Mouse (Mus musculus) hindbrain, embryonic 10.5 days (tissue): ENCODE data around the gene Hopx. TPM values are rescaled to one million over a fixed set of nuclear protein-coding genes. Genes with fewer than 3 reads are reported as not detected.

Experiments used
- DNase-seq: peaks from one replicate; pipeline ENCODE4 v3.0.0-alpha.2; 2017; ENCODE audit warnings: low spot score
- H3K27ac ChIP-seq: fragments of 300-500 bp; sonication (generic); 2 replicates; pipeline ENCODE4 v1.5.1; 2016; ENCODE audit warnings: mild to moderate bottlenecking, moderate library complexity
- H3K27me3 ChIP-seq: fragments of 300-500 bp; sonication (generic); 2 replicates; pipeline ENCODE4 v1.6.1; 2016; ENCODE audit warnings: mild to moderate bottlenecking; ENCODE audit not compliant: poor library complexity, insufficient read depth, severe bottlenecking
- H3K36me3 ChIP-seq: fragments of 300-500 bp; sonication (generic); 2 replicates; pipeline ENCODE4 v1.6.1; 2016; ENCODE audit warnings: mild to moderate bottlenecking, moderate library complexity
- H3K4me1 ChIP-seq: fragments of 300-500 bp; sonication (generic); replicated peaks from 2 replicates; pipeline ENCODE4 v1.6.1; 2016; ENCODE audit warnings: mild to moderate bottlenecking
- H3K4me3 ChIP-seq: fragments of 300-500 bp; sonication (generic); 2 replicates; pipeline ENCODE4 v1.5.1; 2016; ENCODE audit warnings: mild to moderate bottlenecking, moderate library complexity
- H3K9me3 ChIP-seq: fragments of 300-500 bp; sonication (generic); 2 replicates; pipeline ENCODE4 v1.6.1; 2016; ENCODE audit warnings: mild to moderate bottlenecking, moderate library complexity
- WGBS: fragments of 180-500 bp; shearing (Covaris S2); methylation state at CpG from one replicate; pipeline ENCODE4 v1.1.7; 2016; 5-methylcytosine and 5-hydroxymethylcytosine counted together
- polyA plus RNA-seq: library from polyadenylated mRNA; unstranded; fragments of >200 nt; fragmentation: Nextera tagmentation; extraction: Ambion mirVana; gene quantifications from 2 replicates; pipeline ENCODE4 v1.2.1, GENCODE M21; 2016

Gene Hopx
- polyA plus RNA-seq, 1 experiment from 2014 or later, result 0.34 TPM

DNA sequence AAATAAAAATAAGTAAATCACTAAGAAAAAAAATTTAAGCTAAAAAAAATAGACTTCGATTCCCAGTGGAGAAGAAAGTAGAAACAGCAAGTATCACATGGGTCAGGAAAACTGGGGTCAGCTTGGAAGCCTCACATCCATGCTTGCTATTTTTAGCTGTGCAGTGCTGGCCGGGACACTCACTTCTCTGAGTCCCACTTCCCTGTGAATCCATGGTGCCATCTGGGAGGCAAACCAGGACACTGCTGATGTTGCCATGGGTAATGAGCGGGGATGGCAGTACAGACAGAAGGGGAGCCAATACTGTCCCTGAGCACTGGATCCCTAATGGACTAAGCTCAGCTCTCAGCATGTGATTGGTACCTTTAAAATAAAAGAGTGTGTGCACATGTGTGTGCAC is 28.2 kb upstream of the Hopx start:
- WGBS, result 84% methylated on average over 3 of the region's 3 CpGs
- Histone ChIP-seq H3K36me3 (no peaks in the 10 kb centered on the region), H3K27ac (no peak overlapping the region)

DNA sequence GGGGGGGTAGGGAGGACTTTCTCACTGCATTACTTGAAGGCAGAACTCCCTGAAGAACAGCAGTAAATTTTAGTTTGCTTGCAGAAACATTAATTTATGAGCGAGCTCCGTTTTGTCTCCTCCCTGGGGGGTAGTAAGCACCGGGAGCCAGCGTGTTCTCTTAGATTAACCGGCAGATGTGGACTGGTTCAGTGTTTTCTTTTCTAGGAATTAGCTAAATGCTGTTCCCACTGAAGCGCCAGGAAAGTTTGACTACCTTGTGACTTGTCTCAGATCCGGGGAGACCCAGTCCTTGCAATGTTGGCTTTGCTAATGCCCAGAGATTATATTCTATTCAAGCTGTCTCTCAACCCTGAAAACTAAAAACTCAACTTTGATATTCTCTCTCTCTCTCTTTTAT is 26.4 kb upstream of the Hopx start:
- Histone ChIP-seq H3K27me3 (no peaks in the 10 kb centered on the region), H3K27ac (no peak overlapping the region), H3K36me3 (no peaks in the 10 kb centered on the region), H3K4me1 (peaks cover 24% of the 10 kb centered on the region), H3K9me3 (no peaks in the 10 kb centered on the region), H3K4me3 (no peak overlapping the region)
- WGBS, result 69% methylated on average over 7 of the region's 7 CpGs
- DNase-seq, result no peak

More for the DNA sequence above, 28.2 kb upstream of the Hopx start:
- Histone ChIP-seq H3K4me3 (no peak overlapping the region), H3K27me3 (no peaks in the 10 kb centered on the region), H3K9me3 (no peaks in the 10 kb centered on the region), H3K4me1 (peaks cover 15% of the 10 kb centered on the region)
- no peak for DNase-seq

DNA sequence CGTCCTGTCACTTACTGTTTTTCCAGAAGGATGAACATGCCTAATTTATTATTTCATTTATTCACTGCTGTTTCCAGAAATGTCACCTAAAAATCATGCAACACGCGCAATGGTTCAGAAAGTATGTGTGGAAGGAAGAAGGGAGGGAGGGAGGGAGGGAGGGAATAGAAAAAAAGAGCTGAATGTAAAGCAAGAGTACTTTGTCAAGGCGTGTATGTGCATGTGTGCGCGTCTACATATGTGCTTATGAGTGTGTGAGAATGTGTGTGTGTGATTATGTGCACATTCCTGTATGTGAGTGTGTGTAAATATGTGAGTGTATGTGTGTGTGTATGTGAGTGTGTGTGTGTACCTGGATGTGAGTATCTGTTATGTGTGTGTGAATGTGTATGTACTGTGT is 25.9 kb upstream of the Hopx start:
- Histone ChIP-seq H3K4me3 (no peak overlapping the region), H3K4me1 (peaks cover 22% of the 10 kb centered on the region), H3K27ac (no peak overlapping the region), H3K27me3 (no peaks in the 10 kb centered on the region), H3K36me3 (no peaks in the 10 kb centered on the region), H3K9me3 (no peaks in the 10 kb centered on the region)
- 92% methylated on average over 6 of the region's 6 CpGs for whole genome bisulfite sequencing
- no peak for DNase-seq

DNA sequence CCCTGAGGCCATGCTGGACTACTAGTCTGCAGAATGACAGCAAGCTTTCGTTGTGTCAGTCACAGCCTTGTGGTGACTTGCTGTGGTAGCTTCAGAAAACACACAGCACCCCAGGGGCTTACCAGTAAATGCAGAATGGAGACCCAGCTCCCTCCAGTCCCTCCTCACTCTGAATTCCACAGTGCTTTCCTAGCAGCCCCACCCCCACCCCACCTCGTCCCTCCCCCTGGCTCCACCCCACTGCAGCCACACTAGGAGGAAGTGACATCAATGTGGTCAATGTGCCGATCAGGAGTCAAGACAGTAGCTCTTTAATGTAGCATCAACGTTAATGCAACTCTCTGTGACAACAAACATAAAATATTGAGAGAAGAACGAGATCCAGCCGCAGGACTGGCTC is 25.2 kb upstream of the Hopx start:
- Histone ChIP-seq H3K4me3 (no peak overlapping the region), H3K36me3 (no peaks in the 10 kb centered on the region), H3K9me3 (no peaks in the 10 kb centered on the region), H3K4me1 (peaks cover 22% of the 10 kb centered on the region), H3K27ac (no peak overlapping the region), H3K27me3 (no peaks in the 10 kb centered on the region)
- 51% methylated on average over 6 of the region's 6 CpGs for WGBS
- DNase-seq, result no peak

DNA sequence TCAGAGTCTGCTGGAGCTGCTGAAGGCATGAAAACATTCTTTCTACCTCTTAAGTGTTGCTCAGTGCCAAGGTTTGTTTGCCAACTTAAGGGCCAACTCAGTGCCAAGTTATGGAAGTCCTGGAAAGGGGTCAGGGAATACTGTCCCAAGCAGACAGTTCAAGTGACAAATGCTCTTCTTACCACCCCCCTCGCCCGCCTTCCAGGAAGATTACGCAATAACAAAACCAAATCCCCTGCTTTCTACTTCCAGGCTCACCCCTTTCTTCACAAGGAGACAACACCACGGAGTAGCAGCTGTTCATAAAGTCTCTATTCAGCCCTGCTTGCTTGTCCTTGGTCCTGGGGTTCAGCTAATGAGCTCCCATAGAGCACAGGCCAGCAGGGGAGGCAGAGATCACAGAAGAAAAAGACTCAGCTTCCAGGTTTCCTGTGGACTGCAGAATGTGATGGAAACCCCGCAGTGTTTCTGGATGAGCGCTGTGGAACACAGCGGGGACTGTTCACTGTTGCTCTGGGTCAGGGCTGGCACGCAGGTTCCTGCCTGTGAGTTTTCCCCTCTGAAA is 22.9 kb upstream of the Hopx start:
- no peak overlapping the region for H3K4me3 ChIP-seq
- no peaks in the 10 kb centered on the region for H3K36me3 ChIP-seq
- peak overlapping the region; percentile 19; the same call in 1 of the 2 replicates for H3K27ac ChIP-seq
- H3K27me3 ChIP-seq, result no peaks in the 10 kb centered on the region
- no peaks in the 10 kb centered on the region for H3K9me3 ChIP-seq
- WGBS, result 22% methylated on average over 8 of the region's 8 CpGs
- H3K4me1 ChIP-seq, result peaks cover 22% of the 10 kb centered on the region
- DNase-seq, result no peak

DNA sequence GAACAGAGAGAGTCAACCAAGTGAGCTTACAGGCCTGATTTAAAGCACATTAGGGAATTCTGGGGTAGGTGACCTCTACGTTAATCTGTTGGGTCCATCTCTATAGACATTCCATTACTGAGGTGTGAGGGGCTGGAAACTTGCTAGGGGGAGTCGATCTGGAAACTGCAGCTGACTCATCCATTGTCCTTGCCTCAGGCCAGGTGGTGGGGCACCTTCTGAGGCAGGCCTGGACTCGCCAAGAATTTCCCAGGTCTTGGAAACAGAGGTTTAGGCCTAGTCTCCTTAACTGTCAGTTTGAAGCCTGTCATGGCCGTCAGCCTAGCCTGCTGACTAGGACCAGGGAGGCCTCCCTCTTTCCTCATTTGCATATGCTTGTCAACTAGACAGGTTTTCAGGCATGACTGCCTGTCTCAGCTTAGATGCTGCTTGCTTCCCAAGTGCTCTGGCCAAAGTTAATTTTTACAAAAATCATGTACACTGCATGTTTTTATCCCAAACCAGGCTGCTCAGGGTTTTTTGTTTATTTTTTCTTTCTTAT is 21.8 kb upstream of the Hopx start:
- 72% methylated on average over 4 of the region's 4 CpGs for WGBS
- H3K27me3 ChIP-seq, result no peaks in the 10 kb centered on the region
- H3K27ac ChIP-seq, result no peak overlapping the region
- no peak overlapping the region for H3K4me3 ChIP-seq
- no peaks in the 10 kb centered on the region for H3K9me3 ChIP-seq
- H3K36me3 ChIP-seq, result no peaks in the 10 kb centered on the region
- no peak for DNase-seq
- peaks cover 22% of the 10 kb centered on the region for H3K4me1 ChIP-seq

DNA sequence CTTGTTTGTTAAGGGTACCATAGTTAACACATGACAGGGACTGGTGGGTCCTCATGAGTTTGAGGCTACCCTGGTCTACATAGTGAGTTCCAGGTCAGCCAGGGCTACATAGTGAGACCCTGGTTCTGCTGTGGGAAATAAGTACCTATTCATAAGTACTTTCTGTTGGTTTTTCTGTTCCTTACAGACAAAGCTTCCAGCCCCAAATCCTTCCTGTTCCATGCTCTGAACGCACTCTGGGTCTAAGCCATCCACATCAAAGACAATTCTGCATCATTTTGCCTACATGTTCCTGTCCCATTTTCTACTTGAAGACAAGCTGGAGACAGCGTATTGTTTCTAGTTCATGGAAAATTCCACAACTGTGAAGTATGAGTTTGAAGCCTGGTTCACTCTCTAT is 20.0 kb upstream of the Hopx start:
- no peak overlapping the region for H3K27ac ChIP-seq
- WGBS, result 92% methylated on average over 2 of the region's 2 CpGs
- DNase-seq, result no peak
- H3K36me3 ChIP-seq, result no peaks in the 10 kb centered on the region
- H3K27me3 ChIP-seq, result no peaks in the 10 kb centered on the region
- no peaks in the 10 kb centered on the region for H3K9me3 ChIP-seq
- no peak overlapping the region for H3K4me3 ChIP-seq
- peaks cover 30% of the 10 kb centered on the region for H3K4me1 ChIP-seq

DNA sequence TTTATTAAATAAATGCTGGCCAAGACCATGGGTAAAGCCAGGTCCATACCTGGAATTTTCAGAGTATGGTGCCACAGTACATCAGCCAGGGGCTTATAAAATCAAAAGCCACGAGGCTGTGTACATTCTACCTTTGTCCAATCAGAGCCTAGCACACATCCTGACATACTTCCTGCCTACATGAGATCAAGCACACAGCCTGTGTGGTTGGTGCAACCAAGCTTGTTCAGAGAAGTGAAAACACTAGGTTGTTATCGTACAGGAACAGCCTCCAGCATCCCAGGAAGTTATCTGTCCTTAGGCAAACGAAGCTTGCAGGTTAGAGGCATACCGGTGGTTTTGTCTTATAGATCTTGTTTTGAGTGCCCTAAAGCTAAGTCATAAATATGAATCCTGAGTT is 19.5 kb upstream of the Hopx start:
- no peak for DNase-seq
- Histone ChIP-seq H3K27ac (no peak overlapping the region), H3K4me3 (no peak overlapping the region), H3K4me1 (peaks cover 28% of the 10 kb centered on the region), H3K9me3 (no peaks in the 10 kb centered on the region), H3K27me3 (no peaks in the 10 kb centered on the region), H3K36me3 (no peaks in the 10 kb centered on the region)
- WGBS, result 78% methylated on average over 4 of the region's 4 CpGs

DNA sequence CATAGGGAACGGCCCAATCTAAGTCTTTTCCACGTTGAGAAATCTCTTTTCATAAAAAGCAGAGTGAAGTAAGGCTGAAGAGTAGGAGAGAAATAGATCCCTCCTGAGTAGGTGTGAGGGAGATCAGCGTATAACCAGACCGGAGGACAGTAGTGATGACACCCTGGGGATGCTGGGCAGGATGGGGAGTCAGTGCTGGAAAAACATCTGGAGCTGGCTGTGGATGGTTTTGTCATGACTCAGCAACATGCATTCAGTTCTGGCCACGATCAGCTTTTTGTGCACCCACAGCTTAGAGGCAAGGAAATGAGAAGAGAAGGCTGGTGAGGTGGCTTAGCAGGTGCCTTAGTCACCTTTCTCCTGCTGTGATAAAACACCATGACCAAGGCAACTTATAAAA is 19.0 kb upstream of the Hopx start:
- Histone ChIP-seq H3K27me3 (no peaks in the 10 kb centered on the region), H3K9me3 (0 out of 2 replicates have a peak, but pooled peaks cover under 1% of the 10 kb centered on the region), H3K4me3 (no peak overlapping the region), H3K4me1 (peaks cover 28% of the 10 kb centered on the region), H3K27ac (no peak overlapping the region), H3K36me3 (no peaks in the 10 kb centered on the region)
- DNase-seq, result no peak
- WGBS, result 79% methylated on average over 5 of the region's 5 CpGs

DNA sequence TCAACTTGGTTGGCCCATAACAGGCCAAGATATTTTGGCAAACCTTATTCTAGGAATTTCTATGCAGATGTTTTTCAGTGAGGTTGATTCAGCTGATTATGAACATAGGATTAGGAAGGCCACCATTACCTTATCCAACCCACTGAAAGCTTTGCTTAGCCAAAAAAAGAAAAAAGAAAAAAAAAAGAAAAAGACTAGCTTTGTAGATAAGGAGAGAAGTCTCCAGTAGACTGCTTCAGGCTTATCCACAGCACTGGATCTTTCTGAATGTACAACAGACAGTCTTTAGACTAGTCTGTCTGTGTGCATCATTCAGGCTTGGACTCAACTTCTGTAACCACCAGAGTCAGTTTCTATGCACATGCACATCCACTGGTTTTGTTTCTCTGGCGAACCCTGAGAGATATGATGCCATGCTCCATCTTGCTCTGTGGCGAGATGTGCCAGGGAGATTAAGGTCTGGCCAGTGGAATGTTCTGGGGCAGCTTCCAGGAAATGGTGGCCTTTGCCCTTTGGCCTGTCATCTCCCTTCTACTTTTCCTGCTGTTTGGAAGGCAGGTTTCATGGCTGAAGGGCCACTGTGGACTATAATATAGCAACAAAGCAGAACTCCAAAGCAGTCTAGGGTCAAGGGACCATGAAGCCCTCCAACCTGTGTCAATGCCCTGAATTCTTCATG is 17.7 kb upstream of the Hopx start:
- no peak overlapping the region for H3K4me3 ChIP-seq
- H3K27ac ChIP-seq, result no peak overlapping the region
- no peaks in the 10 kb centered on the region for H3K36me3 ChIP-seq
- DNase-seq, result no peak
- peaks cover 22% of the 10 kb centered on the region for H3K4me1 ChIP-seq
- WGBS, result 82% methylated on average over 2 of the region's 2 CpGs
- H3K9me3 ChIP-seq, result 0 out of 2 replicates have a peak, but pooled peaks cover 7% of the 10 kb centered on the region
- H3K27me3 ChIP-seq, result no peaks in the 10 kb centered on the region

DNA sequence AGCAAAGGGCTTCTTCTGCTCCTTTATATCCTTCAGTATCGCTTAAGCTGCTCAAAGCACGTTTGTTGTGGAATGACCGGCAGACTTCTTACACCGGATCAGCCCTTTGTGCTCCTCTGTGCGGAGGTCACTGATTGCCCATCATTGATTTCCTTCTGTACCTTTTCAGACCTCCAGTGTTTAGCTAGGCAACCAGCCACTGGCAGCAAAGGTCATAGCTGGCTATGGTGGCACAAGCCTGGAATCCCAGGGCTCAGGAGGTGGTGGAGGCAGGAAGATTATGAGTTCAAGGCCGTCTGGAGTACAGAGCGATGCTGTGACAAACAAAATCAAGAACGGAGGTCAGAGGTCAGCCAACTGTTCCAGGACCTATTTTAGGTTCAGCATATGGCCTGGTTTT is 17.0 kb upstream of the Hopx start:
- Histone ChIP-seq H3K4me1 (peaks cover 15% of the 10 kb centered on the region), H3K9me3 (0 out of 2 replicates have a peak, but pooled peaks cover 7% of the 10 kb centered on the region), H3K27me3 (no peaks in the 10 kb centered on the region), H3K36me3 (no peaks in the 10 kb centered on the region), H3K27ac (no peak overlapping the region), H3K4me3 (no peak overlapping the region)
- WGBS, result 84% methylated on average over 8 of the region's 8 CpGs
- DNase-seq, result no peak

DNA sequence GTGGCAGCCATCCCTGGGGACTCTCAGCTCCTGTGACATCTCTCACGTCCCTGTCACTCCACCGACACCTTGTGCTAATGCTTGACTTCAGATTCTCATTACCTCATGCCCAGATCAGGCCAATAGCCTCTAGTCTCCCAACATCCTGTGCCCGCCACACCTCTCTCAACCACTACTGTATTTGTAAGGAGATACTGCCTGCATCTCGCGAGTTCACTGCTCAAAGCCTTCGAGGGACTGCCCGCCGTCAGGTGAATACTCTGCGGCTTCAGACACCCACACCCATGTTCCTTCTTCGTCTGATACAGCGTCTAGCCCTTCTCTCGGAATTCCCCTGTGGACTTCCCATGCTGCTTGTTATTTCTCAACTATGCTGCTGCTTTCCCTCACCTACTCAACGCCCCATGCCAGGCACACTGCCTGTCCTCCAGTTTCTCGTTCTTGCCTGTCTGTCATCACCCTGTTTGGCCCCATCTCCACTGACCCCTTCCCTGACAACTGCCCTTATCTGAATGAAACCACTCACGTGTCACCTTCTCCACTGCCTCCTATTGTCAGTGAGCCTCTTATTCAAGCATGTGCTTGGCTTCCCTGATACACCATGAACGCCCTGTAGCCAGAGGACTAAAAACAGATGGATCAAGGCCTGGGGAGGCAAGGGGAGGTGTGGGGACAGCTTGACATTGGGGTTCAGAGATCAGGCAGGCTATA is 15.5 kb upstream of the Hopx start:
- Histone ChIP-seq H3K4me1 (peaks cover 11% of the 10 kb centered on the region), H3K27ac (no peak overlapping the region), H3K9me3 (0 out of 2 replicates have a peak, but pooled peaks cover 7% of the 10 kb centered on the region), H3K27me3 (no peaks in the 10 kb centered on the region), H3K36me3 (no peaks in the 10 kb centered on the region), H3K4me3 (no peak overlapping the region)
- WGBS, result 69% methylated on average over 16 of the region's 16 CpGs
- DNase-seq, result no peak

DNA sequence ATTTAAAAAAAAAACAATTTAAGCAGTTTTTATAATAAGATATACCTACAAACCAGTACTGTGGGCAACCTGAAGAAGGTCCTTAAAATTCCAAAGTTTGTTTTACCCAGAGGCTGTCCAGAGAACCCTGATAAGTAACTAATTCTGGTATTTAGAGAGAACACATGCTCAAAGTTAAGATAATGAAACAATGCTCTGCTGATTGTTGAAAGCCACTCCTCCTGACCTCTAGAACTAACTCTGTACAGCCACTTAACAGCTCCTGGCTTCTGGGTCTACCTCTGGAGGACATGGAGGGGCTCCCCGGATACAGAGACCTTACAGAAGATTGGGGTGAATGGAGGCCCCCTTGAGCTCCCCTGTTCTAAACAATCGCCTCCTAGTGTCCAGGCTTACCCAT is 15.0 kb upstream of the Hopx start:
- Histone ChIP-seq H3K36me3 (no peaks in the 10 kb centered on the region), H3K4me1 (peaks cover 11% of the 10 kb centered on the region), H3K4me3 (no peak overlapping the region), H3K9me3 (0 out of 2 replicates have a peak, but pooled peaks cover 7% of the 10 kb centered on the region), H3K27ac (no peak overlapping the region), H3K27me3 (no peaks in the 10 kb centered on the region)
- DNase-seq, result no peak
- WGBS, result 75% methylated on average over 2 of the region's 2 CpGs
